Comparison of ENCODE assay signal across 7 mouse cellular contexts in the genomic region with DNA sequence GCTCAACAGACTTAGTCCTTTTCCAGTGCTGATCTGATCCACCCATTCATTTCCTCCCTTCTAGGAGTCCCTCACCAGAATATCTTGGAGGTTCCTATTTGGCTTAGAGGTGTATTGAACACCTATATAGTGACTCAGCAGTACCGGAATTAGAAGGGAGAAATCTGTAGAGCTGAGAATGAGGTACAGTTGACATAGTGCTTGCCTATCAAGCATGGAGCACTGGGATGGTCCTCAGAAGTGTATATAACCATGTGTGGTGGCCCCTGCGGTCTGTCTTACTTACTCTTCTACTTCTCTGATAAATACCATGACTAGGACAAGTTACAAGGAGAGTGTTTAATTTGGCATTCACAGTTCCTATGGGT. TPM values are rescaled to one million over a fixed set of nuclear protein-coding genes. Genes with fewer than 3 reads are reported as not detected.
DNase-seq lines count a peak whose midpoint lies in the region; ATAC-seq lines count a peak whose summit lies in the region.

No protein-coding gene starts in this region.

- no peak for DNase-seq in kidney, postnatal 10 days
- no peak for DNase-seq in right cerebral cortex, postnatal 14 days
- no peak for DNase-seq in left cerebral cortex, postnatal 4 days

- H3K36me3 ChIP-seq in kidney, embryonic 16.5 days (ENCODE audit: insufficient read depth, low read length): no peaks in the 10 kb centered on the region
- H3K36me3 ChIP-seq in embryonic facial prominence, embryonic 13.5 days: no peaks in the 10 kb centered on the region

- no peaks in the 10 kb centered on the region for H3K9me3 ChIP-seq in kidney, embryonic 16.5 days (ENCODE audit: low read length)
- no peaks in the 10 kb centered on the region for H3K9me3 ChIP-seq in embryonic facial prominence, embryonic 13.5 days

- no peak overlapping the region for H3K9ac ChIP-seq in kidney, embryonic 16.5 days (replicated peaks; ENCODE audit: low read length)
- H3K9ac ChIP-seq in embryonic facial prominence, embryonic 13.5 days: no peak overlapping the region

- 74% methylated on average over 2 of the region's 2 CpGs for WGBS in kidney, embryonic 16.5 days
- 65% methylated on average over 2 of the region's 2 CpGs for WGBS in embryonic facial prominence, embryonic 13.5 days

- intact Hi-C loops in left cerebral cortex, postnatal 4 days (cut with DNase I): no loop called here

- H3K4me3 ChIP-seq in kidney, embryonic 16.5 days (ENCODE audit: low read length): peak overlapping the region; percentile 57
- peak overlapping the region; percentile 46 for H3K4me3 ChIP-seq in embryonic facial prominence, embryonic 13.5 days

- ATAC-seq in kidney, embryonic 16.5 days (ENCODE audit: low FRiP score, low TSS enrichment): no peak; the same call in 1 of the 2 replicates
- 0 out of 2 replicates have a peak, but pooled peaks have one; percentile 18 for ATAC-seq in embryonic facial prominence, embryonic 13.5 days (ENCODE audit: insufficient number of reproducible peaks, insufficient read depth, low FRiP score, low TSS enrichment, low read depth)
- ATAC-seq in inflammation-experienced regulatory T-cells, adult 6 months: peak; percentile 19
- ATAC-seq in monocyte, adult 5-6 weeks (replicated peaks; ENCODE audit: insufficient number of reproducible peaks, low FRiP score, low TSS enrichment, poor library complexity, severe bottlenecking): peak; percentile 1; the same call in 1 of the 2 replicates

- H3K27ac ChIP-seq in kidney, embryonic 16.5 days (ENCODE audit: low read length): 0 out of 2 replicates have a peak overlapping the region, but pooled peaks have one; percentile 38
- 0 out of 2 replicates have a peak overlapping the region, but pooled peaks have one; percentile 28 for H3K27ac ChIP-seq in embryonic facial prominence, embryonic 13.5 days

- peaks cover 8% of the 10 kb centered on the region; the same call in 1 of the 2 replicates for H3K4me1 ChIP-seq in kidney, embryonic 16.5 days (ENCODE audit: insufficient read depth, low read length)
- H3K4me1 ChIP-seq in embryonic facial prominence, embryonic 13.5 days: no peaks in the 10 kb centered on the region

- H3K4me2 ChIP-seq in kidney, embryonic 16.5 days (replicated peaks; ENCODE audit: low read depth, low read length): peak overlapping the region; percentile 65; the same call in 1 of the 2 replicates
- H3K4me2 ChIP-seq in embryonic facial prominence, embryonic 13.5 days: peak overlapping the region; percentile 62

- H3K27me3 ChIP-seq in kidney, embryonic 16.5 days (ENCODE audit: insufficient read depth, low read length): no peaks in the 10 kb centered on the region
- no peaks in the 10 kb centered on the region for H3K27me3 ChIP-seq in embryonic facial prominence, embryonic 13.5 days

RNA-seq across cellular contexts. Expression of gene Trim12c, which starts 0.4 kb away (rescaled TPM):
- 2.8 and 3.0 TPM in 2 replicates for polyA plus RNA-seq in kidney, embryonic 16.5 days (2015; fragmentation: Nextera tagmentation; extraction: Ambion mirVana)
- 2.7 and 3.1 TPM in 2 replicates for polyA plus RNA-seq in embryonic facial prominence, embryonic 13.5 days (2015; fragmentation: Nextera tagmentation; extraction: Ambion mirVana)
- polyA plus RNA-seq in inflammation-experienced regulatory T-cells, adult 6 months (2017; shearing (Covaris generic)): 10 to 100 TPM; 14.6 to 21.1 (median 15.5) TPM
- total RNA-seq in monocyte, adult 5-6 weeks (2017): 38.3 to 79.6 TPM (median 51.5 TPM) in 3 replicates
- 1 to 10 TPM; 1.6 to 2.0 TPM for total RNA-seq in left cerebral cortex, postnatal 4 days (2021)

RNA-seq across cellular contexts. Expression of gene Trim30b, which starts 16.1 kb away (rescaled TPM):
- 0.09 and 0.12 TPM in 2 replicates for polyA plus RNA-seq in kidney, embryonic 16.5 days (2015; fragmentation: Nextera tagmentation; extraction: Ambion mirVana)
- polyA plus RNA-seq in embryonic facial prominence, embryonic 13.5 days (2015; fragmentation: Nextera tagmentation; extraction: Ambion mirVana): not detected in 2 replicates
- polyA plus RNA-seq in inflammation-experienced regulatory T-cells, adult 6 months (2017; shearing (Covaris generic)): 1 to 10 TPM in 1 of 3 experiments, under 1 TPM in 2; 0.35 to 1.1 (median 0.69) TPM
- total RNA-seq in monocyte, adult 5-6 weeks (2017): 23.5 to 27.5 TPM (median 27.2 TPM) in 3 replicates
- not detected for total RNA-seq in left cerebral cortex, postnatal 4 days (2021)

RNA-seq across cellular contexts. Expression of gene Trim34b, which starts 24.3 kb away (rescaled TPM):
- 0.27 TPM in 1 of 2 replicates, not detected in the other for polyA plus RNA-seq in kidney, embryonic 16.5 days (2015; fragmentation: Nextera tagmentation; extraction: Ambion mirVana)
- not detected in 2 replicates for polyA plus RNA-seq in embryonic facial prominence, embryonic 13.5 days (2015; fragmentation: Nextera tagmentation; extraction: Ambion mirVana)
- 1 to 10 TPM in 2 of 3 experiments, under 1 TPM in 1; 0.57 to 2.0 (median 1.7) TPM for polyA plus RNA-seq in inflammation-experienced regulatory T-cells, adult 6 months (2017; shearing (Covaris generic))
- total RNA-seq in monocyte, adult 5-6 weeks (2017): 1.6 to 6.2 TPM (median 1.8 TPM) in 3 replicates
- total RNA-seq in left cerebral cortex, postnatal 4 days (2021): not detected

RNA-seq across cellular contexts. Expression of gene Trim12a, which starts 38.3 kb away (rescaled TPM):
- 6.1 TPM in 2 replicates for polyA plus RNA-seq in kidney, embryonic 16.5 days (2015; fragmentation: Nextera tagmentation; extraction: Ambion mirVana)
- 7.1 and 7.2 TPM in 2 replicates for polyA plus RNA-seq in embryonic facial prominence, embryonic 13.5 days (2015; fragmentation: Nextera tagmentation; extraction: Ambion mirVana)
- 100 to 1,000 TPM; 110 to 206 (median 165) TPM for polyA plus RNA-seq in inflammation-experienced regulatory T-cells, adult 6 months (2017; shearing (Covaris generic))
- total RNA-seq in monocyte, adult 5-6 weeks (2017): 151 to 341 TPM (median 152 TPM) in 3 replicates
- 1 to 10 TPM; 1.4 to 2.3 TPM for total RNA-seq in left cerebral cortex, postnatal 4 days (2021)

RNA-seq across cellular contexts. Expression of gene Trim30c, which starts 47.1 kb away (rescaled TPM):
- 0.13 and 0.21 TPM in 2 replicates for polyA plus RNA-seq in kidney, embryonic 16.5 days (2015; fragmentation: Nextera tagmentation; extraction: Ambion mirVana)
- polyA plus RNA-seq in embryonic facial prominence, embryonic 13.5 days (2015; fragmentation: Nextera tagmentation; extraction: Ambion mirVana): 0.20 TPM in 1 of 2 replicates, not detected in the other
- under 1 TPM; 0.21 to 0.33 (median 0.32) TPM for polyA plus RNA-seq in inflammation-experienced regulatory T-cells, adult 6 months (2017; shearing (Covaris generic))
- 0.58 to 1.1 TPM in 2 of 3 replicates, not detected in the other for total RNA-seq in monocyte, adult 5-6 weeks (2017)
- total RNA-seq in left cerebral cortex, postnatal 4 days (2021): not detected
